Mouse (Mus musculus) MEL (cell line): ENCODE data around the gene Nucks1. TPM values are rescaled to one million over a fixed set of nuclear protein-coding genes. Genes with fewer than 3 reads are reported as not detected.

Experiments used
- DNase-seq: peaks from one replicate; pipeline ENCODE4 v3.0.0; 2011; ENCODE audit warnings: low read depth, low spot score
- H3K27ac ChIP-seq: 2 replicates; pipeline ENCODE4 v1.5.1; 2012; ENCODE audit warnings: low read depth, mild to moderate bottlenecking, control low read depth, low read length, moderate library complexity; ENCODE audit not compliant: control insufficient read depth
- H3K27me3 ChIP-seq, 2 experiments: fragments of 150-350 bp in 1 of 2; sonication (generic) in 1 of 2; 2 replicates each; pipeline ENCODE4 v1.6.1; 2012; ENCODE audit warnings: low read length in 2 of 2, mild to moderate bottlenecking in 2 of 2, improper control_type of control experiment in 1 of 2, moderate library complexity in 1 of 2; ENCODE audit not compliant: insufficient read depth in 2 of 2, control insufficient read depth in 1 of 2
- H3K36me3 ChIP-seq, 2 experiments: 2 replicates each; pipeline ENCODE4 v1.6.1; 2012 to 2014; ENCODE audit warnings: low read length in 2 of 2, improper control_type of control experiment in 1 of 2, inconsistent platforms in 1 of 2, mild to moderate bottlenecking in 1 of 2; ENCODE audit not compliant: insufficient read depth in 2 of 2, control insufficient read depth in 1 of 2
- H3K4me1 ChIP-seq, 2 experiments: fragments of 150-350 bp in 1 of 2; sonication (generic) in 1 of 2; 2 replicates each; pipeline ENCODE4 v1.6.1; 2012; ENCODE audit warnings: low read length in 2 of 2, improper control_type of control experiment in 1 of 2, mild to moderate bottlenecking in 1 of 2; ENCODE audit not compliant: insufficient read depth in 2 of 2, control insufficient read depth in 1 of 2
- H3K4me3 ChIP-seq, 2 experiments: fragments of 150-350 bp in 1 of 2; sonication (generic) in 1 of 2; 2 replicates each; pipeline ENCODE4 v1.5.1; 2012; ENCODE audit warnings: low read depth in 2 of 2, low read length in 2 of 2, mild to moderate bottlenecking in 2 of 2, moderate library complexity in 2 of 2, control low read depth in 1 of 2, improper control_type of control experiment in 1 of 2; ENCODE audit not compliant: control insufficient read depth in 1 of 2, insufficient read depth in 1 of 2
- H3K79me2 ChIP-seq: 2 replicates; pipeline ENCODE4 v1.6.1; 2012; ENCODE audit warnings: mild to moderate bottlenecking, low read length, moderate library complexity; ENCODE audit not compliant: control insufficient read depth, poor library complexity, insufficient read depth
- H3K9ac ChIP-seq: 2 replicates; pipeline ENCODE4 v1.6.1; 2012; ENCODE audit warnings: low read depth, mild to moderate bottlenecking, control low read depth, low read length, moderate library complexity; ENCODE audit not compliant: control insufficient read depth, poor library complexity, severe bottlenecking
- H3K9me3 ChIP-seq: fragments of 150-350 bp; sonication (generic); replicated peaks from 2 replicates; pipeline ENCODE4 v1.6.1; 2012; ENCODE audit warnings: mild to moderate bottlenecking, low read length, improper control_type of control experiment, moderate library complexity; ENCODE audit not compliant: insufficient read depth
- BHLHE40 ChIP-seq: IDR thresholded peaks from 2 replicates; pipeline ENCODE4 v1.6.1; 2012; ENCODE audit warnings: low read depth, mild to moderate bottlenecking, inconsistent platforms, low read length, improper control_type of control experiment, borderline replicate concordance
- CHD1 ChIP-seq: IDR thresholded peaks from 2 replicates; pipeline ENCODE4 v1.6.1; 2012; ENCODE audit warnings: low read depth, mild to moderate bottlenecking, inconsistent platforms, low read length, improper control_type of control experiment
- E2F4 ChIP-seq: IDR thresholded peaks from 2 replicates; pipeline ENCODE4 v1.6.1; 2011; ENCODE audit warnings: low read depth, low read length, improper control_type of control experiment, borderline replicate concordance
- EP300 ChIP-seq, 2 experiments: IDR thresholded peaks; 2 replicates each; pipeline ENCODE4 v1.6.1; 2011; ENCODE audit warnings: improper control_type of control experiment in 2 of 2, low read length in 2 of 2, low read depth in 1 of 2, mild to moderate bottlenecking in 1 of 2
- ETS1 ChIP-seq: IDR thresholded peaks from 2 replicates; pipeline ENCODE4 v1.6.1; 2012; ENCODE audit warnings: low read depth, mild to moderate bottlenecking, inconsistent platforms, low read length, improper control_type of control experiment, moderate library complexity
- HCFC1 ChIP-seq: IDR thresholded peaks from 2 replicates; pipeline ENCODE4 v1.6.1; 2012; ENCODE audit warnings: low read depth, mild to moderate bottlenecking, inconsistent platforms, low read length, improper control_type of control experiment, moderate library complexity
- JUND ChIP-seq: IDR thresholded peaks from 2 replicates; pipeline ENCODE4 v1.6.1; 2011; ENCODE audit warnings: low read depth, mild to moderate bottlenecking, improper control_type of control experiment, low read length
- MAX ChIP-seq: IDR thresholded peaks from 2 replicates; pipeline ENCODE4 v1.6.1; 2011; ENCODE audit warnings: low read length, improper control_type of control experiment
- MAZ ChIP-seq: IDR thresholded peaks from 2 replicates; pipeline ENCODE4 v1.6.1; 2012; ENCODE audit warnings: low read depth, mild to moderate bottlenecking, inconsistent platforms, low read length, improper control_type of control experiment
- MEF2A ChIP-seq: IDR thresholded peaks from 2 replicates; pipeline ENCODE4 v1.6.1; 2014; ENCODE audit warnings: low read depth, mild to moderate bottlenecking, inconsistent platforms, low read length, improper control_type of control experiment; ENCODE audit not compliant: poor library complexity, insufficient replicate concordance, severe bottlenecking; ENCODE audit errors: extremely low read depth
- MXI1 ChIP-seq: IDR thresholded peaks from 2 replicates; pipeline ENCODE4 v1.6.1; 2011; ENCODE audit warnings: mild to moderate bottlenecking, low read depth, low read length, improper control_type of control experiment
- MYB ChIP-seq: IDR thresholded peaks from 2 replicates; pipeline ENCODE4 v1.6.1; 2011; ENCODE audit warnings: mild to moderate bottlenecking, low read depth, low read length, improper control_type of control experiment
- MYC ChIP-seq: IDR thresholded peaks from 2 replicates; pipeline ENCODE4 v1.6.1; 2011; ENCODE audit warnings: low read depth, mild to moderate bottlenecking, low read length, improper control_type of control experiment, moderate library complexity
- NELFE ChIP-seq: IDR thresholded peaks from 2 replicates; pipeline ENCODE4 v1.6.1; 2011; ENCODE audit warnings: low read depth, low read length, improper control_type of control experiment
- POLR2A ChIP-seq, 2 experiments: IDR thresholded peaks; 2 replicates each; pipeline ENCODE4 v1.6.1; 2011 to 2012; ENCODE audit warnings: low read length in 2 of 2, mild to moderate bottlenecking in 2 of 2, control low read depth in 1 of 2, improper control_type of control experiment in 1 of 2, low read depth in 1 of 2, moderate library complexity in 1 of 2; ENCODE audit not compliant: control insufficient read depth in 1 of 2, insufficient read depth in 1 of 2, poor library complexity in 1 of 2
- POLR2AphosphoS2 ChIP-seq: IDR thresholded peaks from 2 replicates; pipeline ENCODE4 v1.6.1; 2011; ENCODE audit warnings: low read length, improper control_type of control experiment
- SIN3A ChIP-seq: IDR thresholded peaks from 2 replicates; pipeline ENCODE4 v1.6.1; 2012; ENCODE audit warnings: low read length, improper control_type of control experiment, inconsistent platforms
- TBP ChIP-seq: IDR thresholded peaks from 2 replicates; pipeline ENCODE4 v1.8.0; 2011; ENCODE audit warnings: low read depth, low read length, improper control_type of control experiment
- TCF12 ChIP-seq: IDR thresholded peaks from 2 replicates; pipeline ENCODE4 v1.6.1; 2014; ENCODE audit warnings: low read depth, mild to moderate bottlenecking, inconsistent platforms, low read length, improper control_type of control experiment, moderate library complexity
- USF2 ChIP-seq, 2 experiments: IDR thresholded peaks; 2 replicates each; pipeline ENCODE4 v1.6.1; 2011 to 2012; ENCODE audit warnings: improper control_type of control experiment in 2 of 2, low read length in 2 of 2, borderline replicate concordance in 1 of 2, inconsistent platforms in 1 of 2, low read depth in 1 of 2, mild to moderate bottlenecking in 1 of 2; ENCODE audit not compliant: insufficient read depth in 1 of 2
- ZC3H11A ChIP-seq: IDR thresholded peaks from 2 replicates; pipeline ENCODE4 v1.6.1; 2012; ENCODE audit warnings: low read depth, mild to moderate bottlenecking, inconsistent platforms, low read length, improper control_type of control experiment
- ZKSCAN1 ChIP-seq: IDR thresholded peaks from 2 replicates; pipeline ENCODE4 v1.6.1; 2012; ENCODE audit warnings: low read depth, mild to moderate bottlenecking, inconsistent platforms, low read length, improper control_type of control experiment, moderate library complexity
- ZMIZ1 ChIP-seq: IDR thresholded peaks from 2 replicates; pipeline ENCODE4 v1.6.1; 2012; ENCODE audit warnings: low read depth, mild to moderate bottlenecking, inconsistent platforms, low read length, improper control_type of control experiment, moderate library complexity
- polyA plus RNA-seq, 2 experiments: library from polyadenylated mRNA; stranded (reverse) in 1 of 2; unstranded in 1 of 2; fragments of >175 nt in 1 of 2; fragments of >200 nt in 1 of 2; gene quantifications; 2 replicates each; pipeline versions ENCODE4 v1.2.1 to v1.2.4; 2012; ENCODE audit warnings: low replicate concordance in 2 of 2, low read depth in 1 of 2; ENCODE audit not compliant: insufficient read length in 2 of 2, insufficient read depth in 1 of 2, missing spikeins in 1 of 2
- total RNA-seq: library from RNA; depleted of rRNA; stranded (reverse); fragments of 300-350 nt; gene quantifications from 2 replicates; pipeline ENCODE4 v1.2.3, GENCODE M21; 2012

The Nucks1 gene
- total and polyA plus RNA-seq, 3 experiments, result 53.7 to 113 (median 84.0) TPM

DNA sequence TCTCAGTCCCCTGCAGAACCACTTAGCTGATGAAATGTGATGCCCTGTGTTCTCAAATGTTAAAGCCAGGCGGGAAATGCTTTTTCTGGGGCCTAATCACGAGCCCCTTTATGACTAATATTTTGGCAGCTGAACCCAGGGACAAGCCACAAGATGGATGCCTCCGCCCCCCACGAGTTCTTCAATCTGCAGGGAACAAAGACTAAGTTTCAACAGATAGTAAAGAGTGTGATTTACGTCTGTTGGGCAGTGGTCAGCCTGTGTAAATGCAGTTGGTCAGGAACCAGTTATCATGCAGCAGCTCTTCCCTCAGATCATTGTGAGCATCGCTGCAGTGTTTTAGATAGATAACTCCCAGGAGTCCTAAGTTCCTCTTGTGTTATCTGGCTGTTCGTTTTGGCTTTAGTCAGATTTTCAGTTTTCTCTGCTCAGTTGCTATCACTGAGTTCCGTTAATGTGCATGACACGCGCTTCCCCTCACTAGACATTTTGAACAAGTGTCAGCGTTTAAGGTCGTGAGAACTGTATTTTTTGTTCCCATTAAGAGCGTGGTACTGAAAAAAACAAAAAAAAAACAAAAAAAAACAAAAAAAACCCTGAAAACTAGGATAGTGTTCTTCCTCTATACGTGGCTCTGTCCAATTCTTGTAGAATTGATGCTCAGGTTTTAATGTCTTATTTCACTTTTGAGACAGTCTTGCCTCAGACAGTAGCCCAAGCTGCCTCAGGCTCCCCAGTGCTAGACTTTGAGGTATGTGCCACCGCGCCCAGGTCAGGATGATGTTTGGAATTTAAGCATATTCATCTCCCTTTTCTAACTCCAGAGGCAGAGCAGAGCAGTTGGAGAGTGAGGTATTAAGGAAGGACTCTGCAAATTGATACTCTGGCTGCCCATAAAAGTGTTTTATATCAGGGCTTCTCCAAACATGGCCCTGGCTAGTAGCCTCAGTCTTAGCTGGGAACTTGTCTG, 32.6 kb downstream of the Nucks1 start (continued):
- TF ChIP-seq BHLHE40, result peak; percentile 82
- no peak for TF ChIP-seq ZC3H11A
- peak; percentile 47 for TF ChIP-seq NELFE
- TF ChIP-seq USF2 (IDR thresholded peaks at IDR 0.05; ENCODE audit: borderline replicate concordance in 1 of 2, insufficient read depth in 1 of 2, low read depth in 1 of 2, low read length in 2 of 2), result no peak
- peak; percentile 99 for TF ChIP-seq MYB

DNA sequence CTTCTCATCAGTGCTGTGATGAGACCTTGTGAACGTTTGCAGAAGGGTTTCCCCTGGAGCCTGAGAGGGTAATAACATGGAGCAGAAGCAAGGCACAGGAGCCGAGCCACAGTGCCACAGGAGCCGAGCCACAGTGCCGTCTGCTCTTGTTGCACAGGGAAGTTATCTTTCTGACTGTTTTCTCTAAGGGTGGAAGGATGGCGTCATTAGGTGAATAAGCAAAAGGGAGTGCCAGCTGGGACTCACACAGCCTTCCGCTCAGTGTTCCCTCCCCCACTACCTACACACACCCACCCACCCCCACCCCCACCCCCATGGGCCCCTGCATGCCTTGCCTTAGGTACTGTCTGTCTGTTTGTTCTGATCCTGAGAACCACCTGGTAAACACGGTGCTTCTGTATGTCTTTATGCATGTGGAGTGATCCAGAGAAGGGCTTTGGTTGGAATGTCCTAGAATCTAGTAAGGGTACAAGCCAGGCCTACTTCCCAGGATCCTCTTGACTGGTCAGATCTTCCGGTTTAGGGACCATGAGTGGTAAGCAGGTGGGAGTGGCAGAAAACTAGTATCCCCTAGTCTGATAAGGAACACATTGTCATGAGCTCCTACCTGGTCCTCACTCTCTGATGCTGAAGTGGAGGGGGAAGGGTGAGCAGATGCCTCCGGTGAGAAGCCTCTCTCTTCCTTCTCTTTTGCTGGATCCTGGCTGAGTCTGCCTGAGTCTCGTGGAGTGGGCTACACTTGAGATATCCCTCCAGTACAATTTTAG, 35.5 kb downstream of the Nucks1 start:
- H3K36me3 ChIP-seq, result peaks cover 0 to 51% of the 10 kb centered on the region in 2 experiments; a peak in 2 of 4 replicates
- TF ChIP-seq MAZ (no peak), HCFC1 (0 out of 2 replicates have a peak, but pooled peaks have one; percentile 24), JUND (0 out of 2 replicates have a peak, but pooled peaks have one; percentile 6), NELFE (peak; percentile 47), ZMIZ1 (peak; percentile 61), POLR2AphosphoS2 (peak; percentile 46; the same call in 1 of the 2 replicates), TCF12 (no peak; the same call in 1 of the 2 replicates), MYC (0 out of 2 replicates have a peak, but pooled peaks have one; percentile 2), ZC3H11A (no peak), MYB (0 out of 2 replicates have a peak, but pooled peaks have one; percentile 17), CHD1 (0 out of 2 replicates have a peak, but pooled peaks have one; percentile 39), SIN3A (peak; percentile 72), MXI1 (peak; percentile 71), MAX (peak; percentile 36; the same call in 1 of the 2 replicates), MEF2A (0 out of 2 replicates have a peak, but pooled peaks have one; percentile 16), EP300 (IDR thresholded peaks at IDR 0.05; ENCODE audit: low read depth in 1 of 2, low read length in 2 of 2) (peak in 1 of 2 experiments; percentile 56; a peak in 2 of 4 replicates), ZKSCAN1 (0 out of 2 replicates have a peak, but pooled peaks have one; percentile 29), POLR2A (IDR thresholded peaks at IDR 0.05; ENCODE audit: control insufficient read depth in 1 of 2, insufficient read depth in 1 of 2, low read depth in 1 of 2, low read length in 2 of 2, poor library complexity in 1 of 2) (peak in 1 of 2 experiments; percentile 56; a peak in 2 of 4 replicates), E2F4 (no peak), ETS1 (peak; percentile 96), TBP (peak; percentile 91)
- H3K9ac ChIP-seq, result peak overlapping the region; percentile 66
- H3K27me3 ChIP-seq, result no peaks in the 10 kb centered on the region
- DNase-seq, result peak; percentile 73
- no peaks in the 10 kb centered on the region for H3K9me3 ChIP-seq
- peak overlapping the region; percentile 13 to 35; a peak in 3 of 4 replicates for H3K4me3 ChIP-seq
- H3K4me1 ChIP-seq, result peaks cover 43 to 51% of the 10 kb centered on the region in 2 experiments
- H3K79me2 ChIP-seq, result no peaks in the 10 kb centered on the region
- H3K27ac ChIP-seq, result peak overlapping the region; percentile 97
